Mouse (Mus musculus): ENCODE data around the gene Anks4b. TPM values are rescaled to one million over a fixed set of nuclear protein-coding genes. Genes with fewer than 3 reads are reported as not detected.

Anks4b gene
- total and polyA plus RNA-seq, 3 experiments, result not detected

GRCm38 (mm10) chr7:120188946-120189345, 15.3 kb downstream of the Anks4b start:
- no peak overlapping the region for H3K4me3 ChIP-seq (ENCODE audit: control insufficient read depth in 1 of 2, insufficient read depth in 1 of 2, low read depth in 2 of 2, low read length in 2 of 2)
- no peaks in the 10 kb centered on the region for H3K79me2 ChIP-seq (ENCODE audit: control insufficient read depth, insufficient read depth, low read length, poor library complexity)
- H3K9ac ChIP-seq (ENCODE audit: control insufficient read depth, low read depth, low read length, poor library complexity, severe bottlenecking), result no peak overlapping the region
- H3K27ac ChIP-seq (ENCODE audit: control insufficient read depth, low read depth, low read length), result no peak overlapping the region
- no peak for DNase-seq (ENCODE audit: low read depth, low spot score)
- H3K9me3 ChIP-seq (replicated peaks; ENCODE audit: insufficient read depth, low read length), result no peaks in the 10 kb centered on the region
- no peaks in the 10 kb centered on the region for H3K4me1 ChIP-seq (ENCODE audit: control insufficient read depth in 1 of 2, insufficient read depth in 2 of 2, low read length in 2 of 2)
- TF ChIP-seq USF2 (IDR thresholded peaks at IDR 0.05; ENCODE audit: borderline replicate concordance in 1 of 2, insufficient read depth in 1 of 2, low read depth in 1 of 2, low read length in 2 of 2) (no peak), GABPA (IDR thresholded peaks at IDR 0.05; ENCODE audit: low read depth, low read length) (no peak), GATA1 (IDR thresholded peaks at IDR 0.05; ENCODE audit: low read depth, low read length) (no peak), KAT2A (conservative IDR thresholded peaks at IDR 0.05; ENCODE audit: low read depth, low read length) (no peak), TBP (IDR thresholded peaks at IDR 0.05; ENCODE audit: low read depth, low read length) (no peak), HCFC1 (IDR thresholded peaks at IDR 0.05; ENCODE audit: low read depth, low read length) (no peak)
- H3K27me3 ChIP-seq (ENCODE audit: control insufficient read depth in 1 of 2, insufficient read depth in 2 of 2, low read length in 2 of 2), result no peaks in the 10 kb centered on the region
- no peaks in the 10 kb centered on the region for H3K36me3 ChIP-seq (ENCODE audit: control insufficient read depth in 1 of 2, insufficient read depth in 2 of 2, low read length in 2 of 2)

- DNase-seq (ENCODE audit: low read depth, low spot score), result no peak
- Histone ChIP-seq H3K4me3 (ENCODE audit: control insufficient read depth in 1 of 2, insufficient read depth in 1 of 2, low read depth in 2 of 2, low read length in 2 of 2) (no peak overlapping the region), H3K27ac (ENCODE audit: control insufficient read depth, low read depth, low read length) (no peak overlapping the region), H3K79me2 (ENCODE audit: control insufficient read depth, insufficient read depth, low read length, poor library complexity) (no peaks in the 10 kb centered on the region), H3K36me3 (ENCODE audit: control insufficient read depth in 1 of 2, insufficient read depth in 2 of 2, low read length in 2 of 2) (no peaks in the 10 kb centered on the region), H3K9me3 (replicated peaks; ENCODE audit: insufficient read depth, low read length) (no peaks in the 10 kb centered on the region), H3K9ac (ENCODE audit: control insufficient read depth, low read depth, low read length, poor library complexity, severe bottlenecking) (no peak overlapping the region), H3K27me3 (ENCODE audit: control insufficient read depth in 1 of 2, insufficient read depth in 2 of 2, low read length in 2 of 2) (no peaks in the 10 kb centered on the region), H3K4me1 (ENCODE audit: control insufficient read depth in 1 of 2, insufficient read depth in 2 of 2, low read length in 2 of 2) (no peaks in the 10 kb centered on the region)
- no peak for TF ChIP-seq HCFC1 (IDR thresholded peaks at IDR 0.05; ENCODE audit: low read depth, low read length)
- no peak for TF ChIP-seq ELF1 (IDR thresholded peaks at IDR 0.05; ENCODE audit: low read depth, low read length)
- TF ChIP-seq RCOR1 (IDR thresholded peaks at IDR 0.05; ENCODE audit: low read depth, low read length), result no peak
- TF ChIP-seq TAL1 (IDR thresholded peaks at IDR 0.05; ENCODE audit: low read length), result no peak
- TF ChIP-seq USF1 (IDR thresholded peaks at IDR 0.05; ENCODE audit: low read depth, low read length), result no peak
- no peak for TF ChIP-seq MYB (IDR thresholded peaks at IDR 0.05; ENCODE audit: low read depth, low read length)
- no peak for TF ChIP-seq SMC3 (IDR thresholded peaks at IDR 0.05; ENCODE audit: low read depth, low read length)
These were observed 15.9 kb downstream of the Anks4b start for GRCm38 (mm10) chr7:120189369-120190149.

GRCm38 (mm10) chr7:120190150-120190665, 16.6 kb downstream of the Anks4b start:
- no peaks in the 10 kb centered on the region for H3K9me3 ChIP-seq (replicated peaks; ENCODE audit: insufficient read depth, low read length)
- H3K79me2 ChIP-seq (ENCODE audit: control insufficient read depth, insufficient read depth, low read length, poor library complexity), result no peaks in the 10 kb centered on the region
- no peak overlapping the region for H3K4me3 ChIP-seq (ENCODE audit: control insufficient read depth in 1 of 2, insufficient read depth in 1 of 2, low read depth in 2 of 2, low read length in 2 of 2)
- no peaks in the 10 kb centered on the region for H3K36me3 ChIP-seq (ENCODE audit: control insufficient read depth in 1 of 2, insufficient read depth in 2 of 2, low read length in 2 of 2)
- H3K27me3 ChIP-seq (ENCODE audit: control insufficient read depth in 1 of 2, insufficient read depth in 2 of 2, low read length in 2 of 2), result no peaks in the 10 kb centered on the region
- no peak for DNase-seq (ENCODE audit: low read depth, low spot score)
- H3K9ac ChIP-seq (ENCODE audit: control insufficient read depth, low read depth, low read length, poor library complexity, severe bottlenecking), result no peak overlapping the region
- TF ChIP-seq UBTF (IDR thresholded peaks at IDR 0.05; ENCODE audit: borderline replicate concordance, insufficient read depth, low read depth, low read length), result no peak
- no peak overlapping the region for H3K27ac ChIP-seq (ENCODE audit: control insufficient read depth, low read depth, low read length)
- H3K4me1 ChIP-seq (ENCODE audit: control insufficient read depth in 1 of 2, insufficient read depth in 2 of 2, low read length in 2 of 2), result no peaks in the 10 kb centered on the region

All from MEL (cell line).